Mouse (Mus musculus) lung, postnatal 0 days (tissue): ENCODE data around the gene Ddx54. TPM values are rescaled to one million over a fixed set of nuclear protein-coding genes. Genes with fewer than 3 reads are reported as not detected.

ENCODE experiments used
- ATAC-seq: fragments of 200-750 bp; cut with Nextera tagmentation; 2 replicates; pipeline ENCODE4 v1.8.0; 2017; ENCODE audit warnings: moderate library complexity
- DNase-seq: peaks from one replicate; pipeline ENCODE4 v3.0.0-alpha.2; 2016; ENCODE audit warnings: low spot score
- H3K27ac ChIP-seq: fragments of 300-500 bp; sonication (generic); 2 replicates; pipeline ENCODE4 v1.5.1; 2014; ENCODE audit warnings: antibody characterized with exemption, mild to moderate bottlenecking, low read length, mixed read lengths
- H3K27me3 ChIP-seq: fragments of 300-500 bp; sonication (generic); replicated peaks from 2 replicates; pipeline ENCODE4 v1.6.1; 2014; ENCODE audit warnings: low read length, mixed read lengths; ENCODE audit not compliant: insufficient read depth
- H3K36me3 ChIP-seq: fragments of 300-500 bp; sonication (generic); 2 replicates; pipeline ENCODE4 v1.6.1; 2014; ENCODE audit warnings: low read length, mixed read lengths; ENCODE audit not compliant: insufficient read depth
- H3K4me1 ChIP-seq: fragments of 300-500 bp; sonication (generic); 2 replicates; pipeline ENCODE4 v1.6.1; 2014; ENCODE audit warnings: antibody characterized with exemption, low read depth, low read length, mixed read lengths; ENCODE audit not compliant: insufficient read depth
- H3K4me2 ChIP-seq: fragments of 300-500 bp; sonication (generic); replicated peaks from 2 replicates; pipeline ENCODE4 v1.6.1; 2014; ENCODE audit warnings: low read depth, mild to moderate bottlenecking, low read length, moderate library complexity, mixed read lengths
- H3K4me3 ChIP-seq: fragments of 300-500 bp; sonication (generic); 2 replicates; pipeline ENCODE4 v1.5.1; 2014; ENCODE audit warnings: low read depth, low read length
- H3K9ac ChIP-seq: fragments of 300-500 bp; sonication (generic); replicated peaks from 2 replicates; pipeline ENCODE4 v1.6.1; 2014; ENCODE audit warnings: low read depth, mild to moderate bottlenecking
- H3K9me3 ChIP-seq: fragments of 300-500 bp; sonication (generic); 2 replicates; pipeline ENCODE4 v1.6.1; 2016; ENCODE audit warnings: low read length, mixed read lengths
- CTCF ChIP-seq: IDR thresholded peaks from 2 replicates; pipeline ENCODE4 v1.5.1; 2016; ENCODE audit warnings: antibody characterized with exemption, mild to moderate bottlenecking
- EP300 ChIP-seq: IDR thresholded peaks from 2 replicates; pipeline ENCODE4 v1.6.1; 2016; ENCODE audit warnings: antibody characterized with exemption, mild to moderate bottlenecking, control low read depth
- WGBS: fragments of 180-500 bp; shearing (Covaris S2); extraction: QIAGEN DNeasy Blood & Tissue Kit; methylation state at CpG from one replicate; pipeline ENCODE4 v1.1.7; 2014; 5-methylcytosine and 5-hydroxymethylcytosine counted together
- polyA plus RNA-seq: library from polyadenylated mRNA; unstranded; fragments of >200 nt; fragmentation: Nextera tagmentation; extraction: Ambion mirVana; gene quantifications from 2 replicates; pipeline ENCODE4 v1.2.1, GENCODE M21; 2015

Gene Ddx54
- polyA plus RNA-seq, 1 experiment from 2014 or later = 25.4 TPM

DNA sequence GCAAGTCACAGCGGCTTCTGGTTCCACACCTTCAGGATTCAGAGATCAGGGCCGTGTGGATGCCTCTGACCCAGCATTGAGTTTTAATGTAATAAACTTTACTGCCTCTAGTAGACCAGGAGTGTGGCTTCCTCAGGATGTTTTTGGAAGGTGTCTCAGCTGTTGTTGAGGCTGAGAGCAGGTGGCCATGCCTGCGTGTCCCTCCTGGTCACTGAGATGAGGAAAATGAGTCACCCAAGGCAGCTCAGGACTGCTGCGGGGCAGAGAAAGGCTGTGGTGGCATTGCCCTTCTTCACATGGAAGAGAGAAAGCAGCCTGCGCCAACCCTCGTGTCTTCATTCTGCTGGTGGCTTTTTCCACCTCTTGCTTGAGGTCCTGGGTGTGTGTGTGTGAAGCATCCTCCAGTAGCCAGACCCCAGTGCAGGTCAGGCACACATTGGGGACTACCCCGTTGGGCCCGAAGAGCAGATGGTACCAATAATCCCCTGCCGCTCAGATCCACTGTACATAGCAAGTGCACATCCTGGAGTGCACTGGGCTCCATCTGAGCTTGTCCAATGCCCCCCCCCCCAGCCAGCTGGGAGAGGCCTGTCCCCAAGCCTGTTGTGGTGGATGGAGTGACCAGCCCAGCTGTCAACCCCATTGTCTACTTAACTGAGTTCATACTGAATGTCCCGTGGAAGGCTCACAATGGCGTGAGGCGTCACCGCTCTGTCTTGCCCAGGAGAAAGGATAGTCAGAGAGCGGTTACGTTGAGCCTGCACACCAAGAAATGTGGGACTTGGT lies 15.2 kb downstream of the Ddx54 start:
- TF ChIP-seq EP300 (no peak), CTCF (no peak)
- ATAC-seq (no peak), DNase-seq (no peak)
- Histone ChIP-seq H3K9me3 (no peaks in the 10 kb centered on the region), H3K4me3 (no peak overlapping the region), H3K4me1 (no peaks in the 10 kb centered on the region), H3K9ac (no peak overlapping the region), H3K27me3 (no peaks in the 10 kb centered on the region), H3K36me3 (peaks cover 29% of the 10 kb centered on the region), H3K27ac (no peak overlapping the region), H3K4me2 (no peak overlapping the region)
- 90% methylated on average over 15 of the region's 15 CpGs for WGBS

DNA sequence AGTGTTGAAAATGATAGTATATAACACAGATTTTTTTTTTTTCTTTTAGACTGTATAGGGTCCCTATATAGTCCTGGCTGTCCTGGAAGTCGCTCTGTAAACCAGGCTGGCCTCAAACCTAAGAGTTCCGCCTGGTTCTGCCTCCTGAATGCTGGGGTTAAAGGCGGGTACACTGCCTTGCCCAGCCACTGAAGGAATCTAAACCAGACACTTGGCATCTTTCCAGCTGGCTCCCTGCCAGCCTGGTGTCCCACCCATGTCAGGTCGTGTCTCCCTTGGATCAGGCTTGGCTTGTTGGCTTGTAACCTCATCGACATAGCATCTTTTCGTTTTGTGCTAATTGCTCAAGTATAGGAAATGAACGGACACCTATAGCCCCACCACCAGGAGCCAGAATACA lies 16.1 kb downstream of the Ddx54 start:
- ATAC-seq = no peak
- Histone ChIP-seq H3K36me3 (peaks cover 20% of the 10 kb centered on the region), H3K4me3 (no peak overlapping the region), H3K9me3 (no peaks in the 10 kb centered on the region), H3K4me1 (no peaks in the 10 kb centered on the region), H3K27ac (no peak overlapping the region), H3K4me2 (no peak overlapping the region), H3K27me3 (no peaks in the 10 kb centered on the region), H3K9ac (no peak overlapping the region)
- no peak for TF ChIP-seq EP300
- TF ChIP-seq CTCF = no peak; the same call in 1 of the 2 replicates
- DNase-seq = no peak
- 53% methylated on average over 7 of the region's 7 CpGs for WGBS

DNA sequence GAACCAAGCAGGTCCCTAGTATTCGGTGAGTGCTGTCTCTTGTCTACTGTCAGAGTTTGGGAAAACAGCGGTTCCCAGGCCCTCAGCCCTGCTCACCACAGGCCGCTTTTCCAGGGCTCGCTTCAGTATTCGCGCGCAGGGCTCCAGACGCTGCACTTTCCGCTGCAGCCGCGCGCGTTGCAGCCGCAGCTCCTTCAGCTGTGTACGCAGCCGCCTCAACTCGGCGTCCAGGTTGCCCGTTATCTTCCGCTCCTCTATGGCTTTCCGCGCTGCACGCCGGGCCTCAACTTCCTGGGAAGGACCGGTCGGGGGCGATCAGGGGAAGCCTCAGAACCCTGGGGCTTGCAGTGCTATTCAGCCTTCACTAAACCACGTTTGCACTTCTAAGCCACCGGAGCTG lies 18.6 kb downstream of the Ddx54 start:
- no peak overlapping the region for H3K9ac ChIP-seq
- H3K4me1 ChIP-seq = no peaks in the 10 kb centered on the region
- H3K9me3 ChIP-seq = no peaks in the 10 kb centered on the region
- TF ChIP-seq CTCF = no peak
- no peak for TF ChIP-seq EP300
- WGBS = 13% methylated on average over 29 of the region's 29 CpGs
- no peak overlapping the region for H3K27ac ChIP-seq
- peaks cover 15% of the 10 kb centered on the region for H3K36me3 ChIP-seq
- no peak overlapping the region for H3K4me3 ChIP-seq
- no peaks in the 10 kb centered on the region for H3K27me3 ChIP-seq
- no peak for ATAC-seq
- no peak for DNase-seq
- H3K4me2 ChIP-seq = no peak overlapping the region

DNA sequence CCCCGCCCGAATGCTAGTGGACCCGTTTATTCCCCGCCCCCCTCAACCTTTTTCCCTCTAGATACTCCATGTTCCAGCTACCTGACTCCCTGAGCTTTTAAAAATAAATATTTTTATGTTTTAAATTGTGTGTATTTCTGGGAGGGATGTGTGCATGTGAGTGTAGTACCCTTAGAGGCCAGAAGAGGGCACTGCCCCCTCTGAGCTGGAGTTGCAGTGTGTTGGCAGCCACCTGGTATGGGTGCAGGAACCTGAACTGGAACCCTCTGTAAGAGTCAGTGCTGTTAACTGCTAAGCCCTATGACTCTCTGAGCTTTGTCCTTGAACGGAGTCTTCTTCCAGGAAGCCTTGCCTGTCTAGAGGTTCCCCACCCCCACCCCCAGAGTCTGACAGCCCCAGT lies 19.4 kb downstream of the Ddx54 start:
- no peak overlapping the region for H3K27ac ChIP-seq
- ATAC-seq = no peak
- TF ChIP-seq CTCF = 0 out of 2 replicates have a peak, but pooled peaks have one; percentile 1
- no peak for TF ChIP-seq EP300
- H3K4me1 ChIP-seq = no peaks in the 10 kb centered on the region
- H3K9ac ChIP-seq = no peak overlapping the region
- no peak overlapping the region for H3K4me2 ChIP-seq
- no peak for DNase-seq
- no peaks in the 10 kb centered on the region for H3K27me3 ChIP-seq
- H3K36me3 ChIP-seq = peaks cover 9% of the 10 kb centered on the region
- H3K4me3 ChIP-seq = no peak overlapping the region
- no peaks in the 10 kb centered on the region for H3K9me3 ChIP-seq
- 90% methylated on average over 5 of the region's 5 CpGs for WGBS

DNA sequence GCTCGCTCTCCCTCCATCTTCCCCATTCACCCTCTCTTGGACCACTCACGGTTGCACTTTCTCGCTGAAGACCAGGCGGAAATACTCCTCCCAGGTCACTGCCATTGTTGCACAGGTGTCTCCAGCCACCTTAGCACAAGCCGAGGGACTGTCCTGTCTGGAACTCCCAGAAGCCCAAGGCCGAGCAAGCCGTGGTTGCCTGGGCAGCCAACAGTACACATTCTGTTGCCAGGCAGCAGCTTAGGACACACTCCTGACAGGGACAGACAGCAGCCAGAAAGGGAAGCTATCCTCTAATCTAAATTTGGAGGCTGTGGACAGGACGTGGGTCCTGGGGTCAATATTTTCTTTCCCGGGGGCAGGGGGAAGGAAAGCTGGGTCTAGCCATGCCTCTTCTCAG lies 21.6 kb downstream of the Ddx54 start, which contains the start of gene Cfap73:
Gene Cfap73, minus strand, starts transcription at position 105 of the 400 bp plus-strand sequence.
- H3K36me3 ChIP-seq = no peaks in the 10 kb centered on the region
- ATAC-seq (no peak), DNase-seq (no peak)
- no peaks in the 10 kb centered on the region for H3K4me1 ChIP-seq
- no peak within 1 kb of the TSS for H3K4me3 ChIP-seq
- H3K9me3 ChIP-seq = no peaks in the 10 kb centered on the region
- H3K9ac ChIP-seq = no peak within 1 kb of the TSS
- TF ChIP-seq EP300 = no peak
- TF ChIP-seq CTCF = no peak
- no peak within 1 kb of the TSS for H3K27ac ChIP-seq
- no peaks in the 10 kb centered on the region for H3K27me3 ChIP-seq
- 40% methylated on average over 9 of the region's 9 CpGs for WGBS
- H3K4me2 ChIP-seq = no peak within 1 kb of the TSS

DNA sequence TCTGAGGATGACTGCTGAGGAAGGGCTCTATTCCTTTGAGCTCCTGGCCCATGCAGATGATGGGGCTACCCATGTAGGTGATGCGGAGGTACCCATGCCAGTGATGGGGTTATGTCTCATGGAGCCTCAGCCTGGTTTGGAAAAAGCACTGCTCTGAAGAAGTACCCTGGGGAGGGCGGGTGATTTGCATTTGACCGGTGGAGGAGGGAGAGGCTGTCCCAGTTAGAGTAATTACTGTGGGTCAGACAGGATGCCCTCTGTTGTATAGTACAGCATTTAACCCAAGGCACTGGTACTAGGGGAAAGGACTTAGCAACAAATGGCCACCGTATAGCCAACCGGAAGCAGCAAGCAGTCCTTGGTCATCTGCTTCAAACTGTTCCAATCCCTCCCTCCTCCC lies 22.3 kb downstream of the Ddx54 start:
- TF ChIP-seq CTCF = no peak
- TF ChIP-seq EP300 = no peak
- H3K4me2 ChIP-seq = no peak overlapping the region
- H3K36me3 ChIP-seq = no peaks in the 10 kb centered on the region
- no peak overlapping the region for H3K4me3 ChIP-seq
- no peak overlapping the region for H3K9ac ChIP-seq
- ATAC-seq = no peak
- H3K27ac ChIP-seq = no peak overlapping the region
- no peaks in the 10 kb centered on the region for H3K4me1 ChIP-seq
- no peaks in the 10 kb centered on the region for H3K27me3 ChIP-seq
- 36% methylated on average over 5 of the region's 5 CpGs for WGBS
- DNase-seq = no peak
- no peaks in the 10 kb centered on the region for H3K9me3 ChIP-seq
